Mouse (Mus musculus) forebrain, postnatal 0 days (tissue): ENCODE data around the gene Sorcs2. TPM values are rescaled to one million over a fixed set of nuclear protein-coding genes. Genes with fewer than 3 reads are reported as not detected.
A peak's percentile ranks its signal among the peaks of the same experiment; 100 is the strongest.

Experiments
- ATAC-seq: fragments of 200-750 bp; cut with Nextera tagmentation; 2 replicates; pipeline ENCODE4 v1.8.0; 2017; ENCODE audit warnings: mild to moderate bottlenecking, moderate library complexity
- DNase-seq: peaks from one replicate; pipeline ENCODE4 v3.0.0-alpha.2; 2015
- H3K27ac ChIP-seq: fragments of 300-500 bp; sonication (generic); 2 replicates; pipeline ENCODE4 v1.5.1; 2014; ENCODE audit warnings: low read depth, mild to moderate bottlenecking, antibody characterized with exemption, low read length, moderate library complexity, mixed read lengths
- H3K27me3 ChIP-seq: fragments of 300-500 bp; sonication (generic); 2 replicates; pipeline ENCODE4 v1.6.1; 2014; ENCODE audit warnings: mild to moderate bottlenecking, low read length, mixed read lengths; ENCODE audit not compliant: insufficient read depth
- H3K36me3 ChIP-seq: fragments of 300-500 bp; sonication (generic); 2 replicates; pipeline ENCODE4 v1.6.1; 2014; ENCODE audit warnings: mild to moderate bottlenecking, moderate library complexity; ENCODE audit not compliant: insufficient read depth
- H3K4me1 ChIP-seq: fragments of 300-500 bp; sonication (generic); 2 replicates; pipeline ENCODE4 v1.6.1; 2014; ENCODE audit warnings: antibody characterized with exemption; ENCODE audit not compliant: insufficient read depth
- H3K4me2 ChIP-seq: fragments of 300-500 bp; sonication (generic); 2 replicates; pipeline ENCODE4 v1.6.1; 2014; ENCODE audit warnings: low read depth, mild to moderate bottlenecking, moderate library complexity
- H3K4me3 ChIP-seq: fragments of 300-500 bp; sonication (generic); 2 replicates; pipeline ENCODE4 v1.5.1; 2014; ENCODE audit warnings: low read depth, low read length, mixed read lengths
- H3K9ac ChIP-seq: fragments of 300-500 bp; sonication (generic); 2 replicates; pipeline ENCODE4 v1.6.1; 2014; ENCODE audit warnings: mild to moderate bottlenecking
- H3K9me3 ChIP-seq: fragments of 300-500 bp; sonication (generic); 2 replicates; pipeline ENCODE4 v1.6.1; 2016; ENCODE audit warnings: low read length
- CTCF ChIP-seq: sonication (generic); IDR thresholded peaks from 2 replicates; pipeline ENCODE4 v1.5.1; 2016; ENCODE audit warnings: antibody characterized with exemption, control low read depth, low read depth
- WGBS: fragments of 180-500 bp; shearing (Covaris S2); extraction: QIAGEN DNeasy Blood & Tissue Kit; methylation state at CpG from one replicate; pipeline ENCODE4 v1.1.7; 2014; 5-methylcytosine and 5-hydroxymethylcytosine counted together
- polyA plus RNA-seq: library from polyadenylated mRNA; unstranded; fragments of >200 nt; fragmentation: Nextera tagmentation; extraction: Ambion mirVana; gene quantifications from 2 replicates; pipeline ENCODE4 v1.2.1, GENCODE M21; 2015
- total RNA-seq: library from RNA; depleted of rRNA; stranded (reverse); fragments of >200 nt; gene quantifications from 2 replicates; pipeline ENCODE4 v1.2.3, GENCODE M21; 2014

Sorcs2 gene
- total and polyA plus RNA-seq, 2 experiments from 2014 or later = 10.0 to 29.8 TPM

GRCm38 (mm10) chr5:36033531-36034426, 364.2 kb downstream of the Sorcs2 start:
- no peaks in the 10 kb centered on the region for H3K9me3 ChIP-seq
- no peak overlapping the region for H3K9ac ChIP-seq
- no peak overlapping the region for H3K4me2 ChIP-seq
- H3K4me1 ChIP-seq = no peaks in the 10 kb centered on the region
- peaks cover 8% of the 10 kb centered on the region; the same call in 1 of the 2 replicates for H3K36me3 ChIP-seq
- peak; percentile 94 for TF ChIP-seq CTCF
- H3K27me3 ChIP-seq = no peaks in the 10 kb centered on the region
- no peak overlapping the region for H3K4me3 ChIP-seq
- peak; percentile 79 for ATAC-seq
- no peak overlapping the region for H3K27ac ChIP-seq
- 33% methylated on average over 8 of the region's 8 CpGs for WGBS
- peak; percentile 89 for DNase-seq

- Histone ChIP-seq H3K36me3 (no peaks in the 10 kb centered on the region), H3K27me3 (no peaks in the 10 kb centered on the region), H3K4me3 (no peak overlapping the region), H3K27ac (no peak overlapping the region), H3K4me1 (no peaks in the 10 kb centered on the region), H3K9me3 (no peaks in the 10 kb centered on the region), H3K4me2 (no peak overlapping the region), H3K9ac (no peak overlapping the region)
- peak; percentile 52; the same call in 1 of the 2 replicates for ATAC-seq
- DNase-seq = no peak
- TF ChIP-seq CTCF = no peak
- 77% methylated on average over 4 of the region's 4 CpGs for WGBS
These were observed 372.9 kb downstream of the Sorcs2 start for GRCm38 (mm10) chr5:36025076-36025475.

GRCm38 (mm10) chr5:36024003-36024685, 373.8 kb downstream of the Sorcs2 start:
- Histone ChIP-seq H3K27ac (no peak overlapping the region), H3K36me3 (peaks cover 2% of the 10 kb centered on the region; the same call in 1 of the 2 replicates), H3K9me3 (no peaks in the 10 kb centered on the region), H3K4me2 (no peak overlapping the region), H3K4me1 (no peaks in the 10 kb centered on the region), H3K9ac (no peak overlapping the region), H3K27me3 (no peaks in the 10 kb centered on the region), H3K4me3 (no peak overlapping the region)
- 79% methylated on average over 9 of the region's 9 CpGs for WGBS
- no peak for TF ChIP-seq CTCF
- no peak for ATAC-seq
- DNase-seq = no peak

GRCm38 (mm10) chr5:36022361-36022760, 375.6 kb downstream of the Sorcs2 start:
- ATAC-seq = no peak
- Histone ChIP-seq H3K9ac (no peak overlapping the region), H3K4me2 (no peak overlapping the region), H3K4me3 (no peak overlapping the region), H3K4me1 (no peaks in the 10 kb centered on the region), H3K27ac (no peak overlapping the region), H3K27me3 (no peaks in the 10 kb centered on the region), H3K36me3 (peaks cover 6% of the 10 kb centered on the region; the same call in 1 of the 2 replicates), H3K9me3 (no peaks in the 10 kb centered on the region)
- DNase-seq = no peak
- no peak for TF ChIP-seq CTCF
- 88% methylated on average over 1 of the region's 1 CpGs for WGBS

GRCm38 (mm10) chr5:36021091-36021490, 376.8 kb downstream of the Sorcs2 start:
- Histone ChIP-seq H3K27ac (no peak overlapping the region), H3K9me3 (no peaks in the 10 kb centered on the region), H3K27me3 (no peaks in the 10 kb centered on the region), H3K36me3 (peaks cover 6% of the 10 kb centered on the region; the same call in 1 of the 2 replicates), H3K4me1 (no peaks in the 10 kb centered on the region), H3K9ac (no peak overlapping the region), H3K4me2 (no peak overlapping the region), H3K4me3 (no peak overlapping the region)
- WGBS = 86% methylated on average over 3 of the region's 3 CpGs
- ATAC-seq (no peak), DNase-seq (no peak)
- no peak for TF ChIP-seq CTCF

GRCm38 (mm10) chr5:36018366-36018765, 379.6 kb downstream of the Sorcs2 start:
- Histone ChIP-seq H3K4me3 (no peak overlapping the region), H3K4me2 (no peak overlapping the region), H3K27ac (no peak overlapping the region), H3K9me3 (no peaks in the 10 kb centered on the region), H3K36me3 (peaks cover 6% of the 10 kb centered on the region; the same call in 1 of the 2 replicates), H3K27me3 (no peaks in the 10 kb centered on the region), H3K9ac (no peak overlapping the region), H3K4me1 (no peaks in the 10 kb centered on the region)
- DNase-seq = no peak
- TF ChIP-seq CTCF = no peak
- no peak for ATAC-seq
- WGBS = 82% methylated on average over 3 of the region's 3 CpGs

- Histone ChIP-seq H3K27me3 (no peaks in the 10 kb centered on the region), H3K36me3 (no peaks in the 10 kb centered on the region; the same call in 1 of the 2 replicates), H3K4me1 (no peaks in the 10 kb centered on the region), H3K4me3 (no peak overlapping the region), H3K27ac (no peak overlapping the region), H3K9me3 (no peaks in the 10 kb centered on the region), H3K4me2 (no peak overlapping the region), H3K9ac (no peak overlapping the region)
- WGBS = 87% methylated on average over 4 of the region's 4 CpGs
- no peak for DNase-seq
- no peak for TF ChIP-seq CTCF
- ATAC-seq = no peak
These were observed 388.5 kb downstream of the Sorcs2 start for GRCm38 (mm10) chr5:36009405-36009804.
